Mouse (Mus musculus) CD4-positive, CD25-positive, alpha-beta regulatory T cell, adult 4 months (primary cell): ENCODE measurements around the gene Fzd10. TPM values are rescaled to one million over a fixed set of nuclear protein-coding genes. Genes with fewer than 3 reads are reported as not detected.

Experiments
- ATAC-seq: one replicate; pipeline ENCODE4 v1.8.0; 2017
- polyA plus RNA-seq, 2 experiments: library from polyadenylated mRNA; unstranded; fragments of 100-300 nt; shearing (Covaris generic); gene quantifications; one replicate each; pipeline ENCODE4 v1.2.1; 2017

Fzd10 gene
- polyA plus RNA-seq, result not detected

GRCm38 (mm10) chr5:128600072-128601021 lies at the start of gene Fzd10:
Gene Fzd10, plus strand, starts transcription at chr5:128600844.
- no peak for ATAC-seq

- no peak for ATAC-seq
Measured at GRCm38 (mm10) chr5:128551448-128551847, 49.2 kb upstream of the Fzd10 start.

GRCm38 (mm10) chr5:128552136-128552890 lies 48.3 kb upstream of the Fzd10 start:
- ATAC-seq, result no peak

- no peak for ATAC-seq
Measured at GRCm38 (mm10) chr5:128558126-128558525, 42.5 kb upstream of the Fzd10 start.

GRCm38 (mm10) chr5:128567313-128567712 lies 33.3 kb upstream of the Fzd10 start:
- no peak for ATAC-seq

- no peak for ATAC-seq
Measured at GRCm38 (mm10) chr5:128568970-128569369, 31.7 kb upstream of the Fzd10 start.

GRCm38 (mm10) chr5:128570091-128570490 lies 30.6 kb upstream of the Fzd10 start:
- ATAC-seq, result no peak

GRCm38 (mm10) chr5:128570848-128571247 lies 29.8 kb upstream of the Fzd10 start:
- ATAC-seq, result no peak

GRCm38 (mm10) chr5:128571706-128572105 lies 28.9 kb upstream of the Fzd10 start:
- no peak for ATAC-seq

GRCm38 (mm10) chr5:128575997-128576579 lies 24.6 kb upstream of the Fzd10 start:
- no peak for ATAC-seq

GRCm38 (mm10) chr5:128579047-128579650 lies 21.5 kb upstream of the Fzd10 start:
- no peak for ATAC-seq

GRCm38 (mm10) chr5:128580931-128581330 lies 19.7 kb upstream of the Fzd10 start:
- no peak for ATAC-seq

- no peak for ATAC-seq
Measured at GRCm38 (mm10) chr5:128581516-128581921, 19.1 kb upstream of the Fzd10 start.

GRCm38 (mm10) chr5:128589231-128589630 lies 11.4 kb upstream of the Fzd10 start:
- ATAC-seq, result no peak

- ATAC-seq, result no peak
Measured at GRCm38 (mm10) chr5:128593446-128593845, 7.2 kb upstream of the Fzd10 start.

GRCm38 (mm10) chr5:128596813-128597212 lies 3.8 kb upstream of the Fzd10 start:
- no peak for ATAC-seq

- no peak for ATAC-seq
Measured at GRCm38 (mm10) chr5:128597381-128597780, 3.3 kb upstream of the Fzd10 start.

GRCm38 (mm10) chr5:128598191-128598720 lies 2.4 kb upstream of the Fzd10 start:
- no peak for ATAC-seq

- ATAC-seq, result no peak
Measured at GRCm38 (mm10) chr5:128598760-128599364, 1.8 kb upstream of the Fzd10 start.

- no peak for ATAC-seq
Measured at GRCm38 (mm10) chr5:128599365-128600071, 1.1 kb upstream of the Fzd10 start.
